Mouse (Mus musculus) gastrocnemius, adult 18-20 months (tissue): ENCODE measurements around the gene Ckap4. TPM values are rescaled to one million over a fixed set of nuclear protein-coding genes. Genes with fewer than 3 reads are reported as not detected.

ENCODE experiments used
- DNase-seq: peaks from one replicate; pipeline ENCODE4 v3.0.0; 2021; ENCODE audit warnings: low spot score
- long read RNA-seq, 2 experiments: library from polyadenylated mRNA; stranded (forward); transcript quantifications; one replicate each; pipeline ENCODE4 v2.0.0; 2021
- total RNA-seq, 2 experiments: library from RNA; stranded (reverse); gene quantifications; 2 replicates each; pipeline ENCODE4 v1.2.3; 2021

The Ckap4 gene
- total RNA-seq = 1 to 10 TPM; 5.7 to 8.4 TPM
- long read RNA-seq, experiment 1, transcript Ckap4-201 (2 exons, 3,089 nt) = major isoform, 11 of 11 reads
- long read RNA-seq, experiment 1, partial matches to known transcripts = 0 of 11 reads
- long read RNA-seq, experiment 1, other reads (novel, unspliced or antisense) = 0 of 11 reads
- long read RNA-seq, experiment 2, transcript Ckap4-201 (2 exons, 3,089 nt) = major isoform, 12 of 13 reads
- long read RNA-seq, experiment 2, partial matches to known transcripts = 0 of 13 reads
- long read RNA-seq, experiment 2, other reads (novel, unspliced or antisense) = 1 of 13 reads

DNA sequence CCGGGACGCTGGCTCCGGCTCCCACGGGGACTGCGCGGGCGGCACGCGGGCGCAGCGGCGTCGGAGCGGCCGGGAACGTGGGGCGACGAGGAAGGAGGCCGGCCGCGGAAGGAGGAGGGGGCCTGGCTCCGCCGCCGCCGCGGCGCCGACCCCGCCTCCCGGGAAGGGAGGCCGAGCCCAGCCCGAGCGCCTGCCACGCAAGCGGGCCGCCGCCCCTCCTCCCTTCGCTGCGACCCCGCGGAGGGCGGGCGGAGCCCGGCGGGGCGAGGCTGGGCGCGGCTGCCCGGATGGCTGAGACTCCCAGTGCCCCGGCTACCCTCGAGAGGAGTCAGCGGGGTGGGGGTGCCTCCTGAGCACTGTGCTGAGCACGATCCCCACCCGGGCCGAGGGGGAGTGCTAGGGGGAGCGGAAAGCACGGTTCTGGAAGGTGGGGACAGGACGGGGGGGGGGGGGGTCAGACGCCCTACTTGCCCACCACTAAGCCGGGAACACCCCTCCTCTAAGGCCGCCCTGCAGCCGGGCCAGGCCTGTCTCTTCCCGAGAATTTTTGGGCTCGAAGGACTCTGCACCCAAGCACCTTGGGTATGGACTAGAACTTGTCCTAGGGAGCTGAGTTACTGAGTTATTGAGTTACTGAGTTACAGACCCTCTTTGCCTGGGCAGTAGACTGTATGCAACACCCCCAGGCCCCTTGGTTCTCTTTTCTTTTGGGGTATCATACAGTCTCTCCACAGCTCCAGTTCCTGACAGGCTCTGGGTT, at the start of gene Ckap4:
Ckap4 (minus strand) TSS at position 151 of the 760 bp plus-strand sequence.
- DNase-seq = peak; percentile 56

DNA sequence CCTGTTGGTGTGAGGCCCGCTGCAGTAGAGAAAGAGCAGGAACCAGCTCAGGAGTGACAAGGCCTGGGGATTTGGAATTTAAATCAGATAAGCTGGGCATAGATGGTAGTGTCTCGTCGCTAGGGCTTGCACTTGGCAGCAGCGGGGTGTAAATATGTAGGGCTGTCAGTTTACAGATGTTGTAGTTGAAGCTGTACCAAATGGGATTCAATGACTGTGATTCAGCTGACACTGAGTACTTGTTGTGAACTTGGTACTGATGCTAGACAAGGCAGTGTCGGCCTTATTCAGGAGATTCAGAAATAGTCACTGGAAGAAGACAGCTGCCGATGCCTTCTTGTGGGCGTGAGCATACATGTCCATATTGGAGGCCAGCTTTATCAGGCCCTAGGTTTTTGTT, 48.4 kb upstream of the Ckap4 start:
- peak; percentile 52 for DNase-seq

DNA sequence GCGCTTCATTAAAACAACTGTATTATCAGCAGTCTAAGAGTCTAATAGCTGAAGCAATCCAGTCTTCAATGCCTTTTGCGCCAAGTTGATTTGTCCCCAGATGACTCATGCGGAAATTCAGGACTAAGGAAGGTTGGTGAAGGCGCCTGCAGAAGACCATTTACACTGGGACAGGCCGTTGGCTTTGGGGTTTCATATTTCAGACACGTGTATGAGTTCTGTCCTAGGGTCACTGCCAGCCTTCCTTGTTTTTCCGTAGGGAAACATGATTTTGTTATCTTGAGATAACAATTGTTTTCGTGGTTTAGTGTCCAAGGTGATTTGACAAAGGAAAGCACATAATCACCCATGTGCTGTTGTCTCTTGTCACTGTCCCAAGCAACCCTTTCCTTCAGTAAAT, 47.3 kb upstream of the Ckap4 start:
- no peak for DNase-seq

DNA sequence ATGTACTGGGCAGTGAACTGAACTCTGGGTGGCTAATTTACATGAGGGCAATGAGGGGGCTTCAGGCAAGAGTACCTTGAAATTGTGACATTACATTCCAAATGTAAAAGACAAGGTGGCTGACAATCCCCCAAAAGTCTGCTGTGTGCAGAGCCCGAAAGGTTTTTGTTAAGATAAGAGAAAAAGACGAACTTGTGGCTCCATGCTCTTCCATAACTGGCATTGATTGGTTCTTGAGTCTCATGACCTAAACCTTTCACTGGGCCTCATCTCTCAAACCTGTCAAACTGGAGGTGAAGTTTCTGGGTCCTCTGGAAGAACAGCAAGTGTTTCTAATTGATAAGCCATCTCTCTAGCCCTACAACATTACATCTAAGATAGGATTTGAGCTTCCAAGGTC, 45.7 kb upstream of the Ckap4 start:
- no peak for DNase-seq

DNA sequence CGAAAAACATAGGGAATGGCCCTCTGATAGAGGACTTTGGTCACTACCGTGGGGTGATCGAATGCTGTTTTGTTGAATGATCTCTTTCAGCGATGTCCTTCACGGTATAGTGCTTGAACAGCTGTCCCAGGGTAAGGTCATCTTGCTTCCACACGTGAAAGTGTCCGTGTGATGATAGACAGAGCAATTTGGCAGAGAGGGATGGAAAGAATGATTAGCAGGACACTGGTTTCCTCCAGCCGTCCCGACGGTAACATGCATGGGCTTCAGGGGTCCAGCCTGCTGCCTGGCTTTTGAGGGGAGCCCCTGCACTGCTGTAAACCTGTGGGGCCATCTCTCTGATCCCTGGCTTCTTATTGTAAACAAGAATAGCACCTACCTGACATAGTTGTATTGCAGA, 44.9 kb upstream of the Ckap4 start:
- no peak for DNase-seq

DNA sequence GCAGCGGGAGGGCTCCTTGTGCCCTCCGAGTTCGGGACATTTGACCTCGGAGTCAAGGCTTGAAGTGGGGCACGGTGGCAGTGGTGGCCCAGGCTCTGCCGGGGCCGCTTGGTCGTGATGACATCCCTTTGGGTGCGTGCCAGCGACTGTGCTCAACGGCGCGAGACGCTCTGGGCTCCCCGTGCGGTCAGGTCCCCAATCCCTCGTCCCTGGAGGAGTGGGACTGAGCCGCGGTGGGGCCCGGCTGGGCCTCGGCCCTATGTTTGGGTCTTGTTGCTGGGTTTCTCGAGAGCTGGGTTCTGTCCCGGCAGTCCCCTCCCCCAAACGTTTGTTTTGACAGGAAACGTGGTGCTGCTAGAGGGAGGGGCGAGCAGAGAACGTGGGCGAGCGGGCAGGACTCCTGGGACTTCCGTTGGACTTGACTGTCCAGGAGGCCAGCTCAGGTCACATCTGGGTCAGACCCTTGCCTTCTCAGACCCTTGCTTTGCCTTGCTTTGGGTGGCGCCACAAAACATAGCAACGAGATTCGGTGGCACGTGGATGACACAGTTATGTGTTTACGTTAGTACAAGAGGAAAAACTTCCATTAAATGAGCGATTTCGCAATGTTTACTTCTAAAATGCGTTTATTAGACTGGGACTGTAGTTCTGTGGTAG, 43.3 kb upstream of the Ckap4 start:
- peak; percentile 85 for DNase-seq

DNA sequence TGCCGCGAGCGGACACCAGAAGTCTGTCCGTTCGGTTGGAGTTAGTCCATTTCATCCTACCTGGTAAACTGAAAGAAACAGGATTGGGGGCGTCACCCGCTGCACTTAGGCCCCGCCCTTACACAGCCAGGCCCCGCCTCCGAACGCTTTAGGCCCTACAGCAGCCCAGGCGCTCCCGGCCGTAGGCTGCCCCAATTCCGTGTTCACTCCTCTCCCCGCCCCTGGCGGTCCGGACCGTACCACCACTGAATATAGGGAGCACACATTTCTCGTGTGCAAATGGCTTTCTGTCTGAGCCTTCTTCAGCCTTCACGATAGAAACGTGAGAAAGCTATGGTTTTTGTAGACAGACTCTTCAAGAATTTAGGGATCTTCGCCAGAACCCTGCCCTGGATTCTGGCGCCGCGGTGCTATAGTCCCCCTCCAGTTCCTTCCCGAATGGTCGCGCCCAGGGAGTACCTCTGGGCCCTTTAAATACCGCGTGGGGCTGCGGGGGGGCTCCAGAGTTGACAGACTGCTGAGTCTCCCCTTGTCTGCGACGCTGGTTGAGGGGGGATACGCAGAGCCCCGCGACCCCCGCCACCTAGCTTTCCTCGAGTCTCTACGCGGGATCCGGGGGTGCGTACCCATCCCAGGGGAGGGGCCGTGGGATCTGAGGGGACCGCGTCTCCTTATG, 42.7 kb upstream of the Ckap4 start, which contains the start of gene Tcp11l2:
Tcp11l2 (plus strand) TSS at position 232 of the 676 bp plus-strand sequence.
- peak; percentile 96 for DNase-seq

DNA sequence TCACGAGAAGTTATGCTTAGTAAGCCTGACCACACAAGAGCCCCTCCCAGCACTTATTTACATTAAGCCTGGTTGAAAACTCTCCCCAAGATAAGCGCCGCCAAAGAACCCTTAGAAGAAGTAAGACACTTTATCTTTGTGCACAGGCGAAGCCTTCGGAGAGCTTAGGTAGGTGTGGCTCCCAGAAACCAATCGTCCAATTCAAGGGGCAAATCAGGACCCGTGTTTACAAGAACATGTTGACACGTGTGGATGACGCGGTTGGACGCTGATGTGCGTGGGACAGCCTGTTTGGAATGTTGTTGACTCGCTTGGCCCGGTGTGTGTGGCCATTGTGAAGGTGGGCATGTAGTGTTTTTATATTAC, 42.1 kb upstream of the Ckap4 start:
- DNase-seq = no peak

DNA sequence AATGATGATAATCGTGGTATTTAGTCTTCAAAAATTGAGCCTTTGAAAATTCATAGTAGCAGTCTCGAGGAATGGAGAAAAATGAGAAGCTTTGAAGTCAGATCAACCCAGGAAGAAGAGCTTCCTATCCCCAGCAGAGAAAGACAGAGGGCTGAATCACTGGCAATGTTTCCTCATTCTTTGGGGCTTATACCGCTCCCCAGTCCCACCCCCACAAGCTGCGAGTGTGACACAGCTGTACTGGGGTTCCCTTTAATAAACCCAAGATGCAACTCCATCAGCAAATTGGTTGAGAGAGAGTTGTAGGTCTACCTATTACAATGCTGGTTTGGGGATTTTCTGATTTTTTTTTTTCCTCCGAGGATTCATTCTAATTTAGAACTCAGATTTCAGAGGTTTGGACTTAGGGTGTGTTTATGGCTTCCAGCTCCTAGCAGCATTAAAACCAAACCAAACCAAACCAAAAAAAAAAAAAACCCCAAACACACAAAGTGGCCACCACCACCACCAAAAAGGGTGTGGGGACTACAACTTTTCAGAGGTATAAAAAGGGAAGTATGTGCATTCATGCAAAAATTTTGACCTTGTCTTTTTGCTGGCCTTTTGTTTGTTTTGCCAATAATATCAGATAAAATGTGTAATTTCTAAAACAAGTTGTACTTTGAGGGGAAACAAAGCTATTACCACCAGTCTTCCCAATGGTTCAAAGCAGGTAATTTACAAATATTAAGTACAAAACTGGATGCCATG, 40.0 kb upstream of the Ckap4 start:
- no peak for DNase-seq

DNA sequence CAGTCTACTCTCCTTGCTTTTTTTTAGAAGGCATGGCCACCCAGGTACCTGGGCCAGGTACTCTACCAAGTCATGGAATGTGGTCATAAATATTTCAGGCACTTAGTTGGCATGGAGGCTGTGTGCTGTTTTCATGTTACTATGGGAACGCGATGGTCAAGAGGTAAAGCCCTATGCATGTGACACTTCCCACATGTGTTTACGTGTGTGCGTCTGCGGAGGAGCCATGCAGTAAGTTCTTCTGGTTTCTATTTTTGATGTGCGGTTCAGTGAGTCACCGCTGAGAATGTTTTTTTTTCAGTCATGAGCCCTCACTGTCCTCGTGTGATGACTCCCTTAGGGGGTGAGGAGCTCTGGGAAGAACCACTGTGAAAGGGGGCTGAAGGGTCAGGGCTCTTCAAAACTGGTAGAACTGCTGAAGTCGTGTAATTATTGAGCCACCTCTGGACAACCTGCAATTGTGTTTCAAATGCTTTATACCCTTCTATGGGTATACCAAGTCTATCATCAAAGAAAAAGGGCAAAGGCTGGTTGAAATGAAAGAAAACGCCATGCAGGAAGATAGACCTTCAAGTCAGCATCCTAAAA, 37.3 kb upstream of the Ckap4 start:
- no peak for DNase-seq

DNA sequence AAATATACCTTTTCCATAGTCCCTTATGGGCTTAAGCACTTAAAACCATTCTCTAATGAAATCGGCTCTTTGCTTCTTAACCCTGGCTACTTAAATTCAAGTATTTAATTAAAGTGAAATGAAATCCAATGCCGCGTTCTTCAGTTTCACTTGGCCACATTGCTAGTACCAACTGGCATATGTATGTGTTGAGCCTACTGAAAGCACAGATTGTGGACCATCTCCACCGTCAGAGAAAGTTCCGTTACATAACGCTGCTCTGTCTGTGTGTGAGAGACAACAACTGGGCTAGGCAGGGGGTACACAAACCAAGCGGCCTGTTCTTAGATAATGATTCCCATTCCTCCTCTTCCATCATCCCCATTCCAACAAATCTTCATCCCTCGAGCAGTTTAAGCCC, 30.6 kb upstream of the Ckap4 start:
- no peak for DNase-seq

DNA sequence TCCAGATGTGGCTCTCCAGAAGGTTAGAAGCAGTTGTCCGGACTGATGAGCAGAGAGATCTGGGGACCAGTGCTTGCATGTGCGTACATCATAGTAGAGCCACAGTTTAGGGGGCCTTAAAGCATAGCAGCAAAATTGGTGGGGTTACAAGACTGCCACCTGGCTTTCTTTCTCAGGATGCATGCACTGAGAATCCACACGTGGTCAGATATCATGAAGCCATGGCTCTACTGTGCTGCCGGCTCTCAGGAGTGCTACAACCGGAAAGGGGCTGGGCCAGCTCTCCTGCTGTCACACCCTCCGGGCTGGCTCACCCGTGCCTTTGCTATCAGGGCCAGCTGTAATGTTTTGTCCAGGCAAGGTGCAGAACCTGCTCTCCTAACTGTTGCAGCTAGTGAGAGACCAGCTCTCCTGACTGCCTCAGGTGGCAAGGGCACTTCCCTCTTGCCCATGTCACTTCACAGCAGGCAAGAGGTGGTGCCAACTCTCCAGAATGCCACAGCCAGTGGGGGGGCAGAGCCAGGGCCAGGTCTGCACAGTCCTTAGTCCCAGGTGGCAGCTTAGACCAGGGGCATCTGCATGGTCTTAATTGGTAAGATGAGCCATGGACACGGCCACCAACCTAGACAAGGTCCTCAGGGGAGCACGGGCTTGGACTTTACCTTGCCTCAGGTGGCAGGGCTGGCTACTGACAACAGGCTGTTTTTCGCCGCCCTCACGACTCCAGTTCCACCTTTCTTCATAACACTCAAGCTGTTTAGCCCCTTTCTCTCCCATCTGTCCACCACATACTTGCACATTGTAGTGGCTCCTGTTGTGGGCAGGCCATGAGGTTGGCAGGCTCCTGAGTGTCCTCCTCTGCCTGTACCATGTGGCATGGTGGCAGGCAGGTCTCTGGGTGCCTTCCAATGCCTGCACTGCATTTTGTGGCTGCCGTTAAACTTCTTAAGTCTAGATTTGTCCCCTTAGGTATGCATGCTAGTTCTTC, 29.0 kb upstream of the Ckap4 start:
- no peak for DNase-seq

DNA sequence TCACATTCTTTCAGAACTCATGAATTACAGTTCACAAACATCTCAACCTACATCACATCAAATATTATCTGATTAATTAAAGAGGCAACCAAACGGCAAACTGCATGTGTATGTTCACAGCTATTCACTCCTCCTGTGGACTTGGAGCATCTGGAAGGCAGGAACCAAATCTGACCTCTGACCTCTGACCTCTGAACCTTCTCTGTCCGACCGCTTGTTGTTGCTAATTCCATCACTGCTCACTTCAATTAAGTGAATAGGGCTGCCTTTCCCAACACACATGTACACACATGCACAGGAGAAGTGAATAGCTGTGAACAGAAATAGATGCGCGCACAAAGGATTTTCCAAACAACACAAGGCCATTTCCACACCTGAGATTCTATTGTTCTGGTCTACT, 28.3 kb upstream of the Ckap4 start:
- no peak for DNase-seq

DNA sequence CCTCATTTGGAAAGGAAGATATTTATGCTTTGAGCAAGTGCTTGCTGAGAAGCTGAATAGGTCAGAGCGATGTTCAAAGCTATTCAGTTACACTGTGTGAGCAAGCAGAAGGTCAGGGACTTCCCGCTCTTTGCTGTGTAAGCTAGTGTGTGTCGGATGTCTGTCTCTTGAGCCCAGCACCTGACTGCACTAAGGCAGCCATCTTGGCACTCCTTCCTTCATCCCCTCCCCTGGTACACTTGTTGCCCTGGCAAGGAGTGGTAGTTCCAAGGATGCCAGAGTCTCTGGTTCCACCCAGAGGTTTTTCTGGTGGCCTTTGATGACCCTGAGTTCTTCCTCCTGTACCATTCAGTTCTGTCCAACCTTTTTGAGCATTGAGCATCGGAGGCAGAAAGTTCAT, 26.1 kb upstream of the Ckap4 start:
- peak; percentile 81 for DNase-seq

DNA sequence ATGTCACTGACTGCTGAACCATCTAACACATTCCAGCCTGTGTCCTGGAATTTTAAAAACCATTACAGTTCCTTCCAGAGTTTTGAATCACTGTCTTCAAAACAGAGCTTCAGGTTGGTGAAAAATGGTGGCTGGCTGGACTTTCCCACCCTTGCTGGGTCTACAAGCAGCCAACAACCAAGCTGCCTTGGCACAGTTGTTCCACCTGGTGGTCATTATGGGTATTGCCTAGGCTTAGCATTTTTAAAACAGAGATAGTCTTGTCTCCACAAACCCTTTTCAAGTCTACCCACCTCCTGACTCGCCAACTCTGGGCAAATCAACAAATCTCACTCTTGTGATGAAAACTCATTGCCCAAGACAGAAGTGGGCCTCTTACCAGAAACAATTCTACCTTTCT, 24.6 kb upstream of the Ckap4 start:
- no peak for DNase-seq

DNA sequence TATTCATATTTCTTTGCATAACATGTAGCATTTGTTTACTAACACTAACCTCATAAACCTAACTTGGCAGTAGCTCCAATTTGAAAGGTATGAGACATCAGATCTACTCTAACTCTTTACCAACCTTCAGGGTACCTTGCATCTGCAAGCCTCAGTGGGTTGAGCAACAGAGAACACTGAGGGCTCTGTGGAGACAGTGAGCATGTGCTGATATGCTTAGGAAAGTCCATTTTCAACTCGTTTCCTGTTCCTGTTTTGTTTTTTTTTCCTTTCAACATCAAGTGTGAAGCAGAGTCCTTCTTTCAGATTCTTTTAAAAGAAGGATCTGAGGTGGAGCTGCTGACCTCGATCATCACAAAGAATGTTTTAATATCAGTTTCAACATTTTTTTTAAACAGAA, 22.3 kb upstream of the Ckap4 start:
- no peak for DNase-seq

DNA sequence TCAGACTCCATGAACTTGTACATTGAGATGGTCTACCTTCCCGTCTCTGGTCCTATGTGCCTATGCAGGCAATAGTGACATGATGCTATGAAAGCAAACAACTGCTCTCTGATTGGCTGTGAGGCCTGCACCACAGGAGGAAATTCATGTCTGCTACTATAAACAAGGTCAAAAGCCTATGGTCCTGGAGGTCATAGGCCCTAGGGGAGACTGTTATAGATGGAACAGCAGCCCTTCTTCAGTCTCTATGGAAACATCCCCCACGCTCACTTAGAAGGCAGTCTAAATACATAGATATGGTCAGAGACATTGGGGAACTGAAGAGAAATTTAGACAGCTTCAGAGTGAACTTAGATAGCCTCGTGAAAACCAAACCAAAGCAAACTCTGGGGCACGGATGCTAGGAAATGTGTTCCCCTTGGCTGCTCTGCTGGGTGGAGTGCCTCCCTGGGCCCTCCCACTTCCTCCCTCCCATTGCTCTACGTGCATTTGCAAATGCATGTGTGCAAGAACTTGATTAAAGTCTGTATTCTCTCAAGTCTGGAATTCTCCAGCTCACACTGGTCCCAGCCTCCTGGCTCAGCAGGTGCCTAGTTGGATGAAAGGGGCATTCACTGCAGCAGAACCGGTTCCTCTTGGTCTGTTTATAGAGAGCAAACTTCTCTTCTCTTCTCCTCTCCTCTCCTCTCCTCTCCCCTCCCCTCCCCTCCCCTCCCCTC, 20.6 kb upstream of the Ckap4 start:
- DNase-seq = no peak

DNA sequence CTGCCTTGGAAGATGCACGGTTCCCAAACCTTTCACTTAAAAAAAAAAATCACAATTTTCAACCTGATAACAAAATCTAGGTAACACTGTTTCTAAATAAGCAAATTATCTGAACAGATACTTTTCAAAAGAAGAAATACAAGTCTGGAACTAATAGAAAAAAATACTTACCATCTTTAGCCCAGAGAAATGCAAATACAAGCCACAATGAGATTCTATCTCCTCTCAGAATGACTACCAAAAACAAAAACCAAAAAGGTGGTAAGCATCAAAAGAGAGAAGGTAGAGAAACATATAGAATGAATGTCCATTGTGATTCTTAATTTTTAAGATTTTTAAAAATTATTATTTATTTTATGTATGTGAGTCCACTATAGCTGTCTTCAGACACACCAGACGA, 18.6 kb upstream of the Ckap4 start:
- DNase-seq = no peak

DNA sequence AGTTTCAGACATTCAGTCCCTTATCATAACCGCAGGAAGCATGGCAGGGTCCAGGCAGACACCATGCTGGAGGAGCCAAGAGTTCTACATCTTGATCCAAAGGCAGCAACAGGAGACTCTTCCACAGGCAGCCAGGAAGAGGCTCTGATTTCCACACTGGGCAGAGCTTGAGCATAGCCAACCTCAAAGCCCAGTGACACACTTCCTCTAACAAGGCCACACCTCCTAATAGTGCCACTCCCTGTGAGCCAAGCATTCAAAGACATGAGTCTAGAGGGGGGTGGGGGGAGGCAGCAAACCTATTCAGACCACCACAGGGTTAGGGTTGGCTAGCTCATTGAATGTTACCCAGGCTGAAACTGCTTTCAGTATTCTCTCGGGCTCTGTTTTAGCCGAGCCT, 18.0 kb upstream of the Ckap4 start:
- no peak for DNase-seq
